In genomic region chr1:154044712-154045111, GRCm38 (mm10) we compare ENCODE assay signal across 14 mouse cellular contexts.
A peak's percentile ranks its signal among the peaks of the same experiment; 100 is the strongest.
DNase-seq lines count a peak whose midpoint lies in the region; ATAC-seq lines count a peak whose summit lies in the region.
"Had no signal": no experiment of that assay in that cellular context is flagged by ENCODE, and none has a peak within 500 bp of the region (broad histone marks: within the 10 kb centered on the region; RNA-seq: fewer than 3 reads in every experiment).

No protein-coding gene starts in this region.

- DNase-seq in adrenal gland, postnatal 25 days, result peak; percentile 23
- DNase-seq in adrenal gland, adult 8-10 months, result no peak
- DNase-seq in layer of hippocampus, adult 11-12 months (ENCODE audit: low spot score), result peak; percentile 19
- no peak for DNase-seq in layer of hippocampus, postnatal 25 days (ENCODE audit: extremely low spot score in 1 of 2, low spot score in 1 of 2)
- peak; percentile 36 for DNase-seq in adipocyte (ENCODE audit: low spot score)
- peak; percentile 38 to 48 for DNase-seq in layer of hippocampus, postnatal 10 days (ENCODE audit: low spot score in 2 of 2)
- no peak for DNase-seq in natural killer cell, adult 2 months (ENCODE audit: low spot score in 2 of 2)
- DNase-seq: heart, postnatal 36 days; lung, postnatal 10 days; thymus, postnatal 36 days had no signal

- no peak overlapping the region for H3K27ac ChIP-seq in kidney, embryonic 15.5 days
- H3K27ac ChIP-seq: kidney, postnatal 0 days; liver, embryonic 12.5 days had no signal

- no peak overlapping the region for H3K9ac ChIP-seq in kidney, embryonic 15.5 days
- H3K9ac ChIP-seq: liver, embryonic 12.5 days had no signal

- 81% methylated on average over 4 of the region's 4 CpGs for WGBS in kidney, embryonic 15.5 days

- H3K9me3 ChIP-seq in kidney, embryonic 15.5 days (replicated peaks), result no peaks in the 10 kb centered on the region
- H3K9me3 ChIP-seq: liver, embryonic 12.5 days had no signal

- H3K4me1 ChIP-seq in kidney, embryonic 15.5 days, result no peaks in the 10 kb centered on the region

- no peaks in the 10 kb centered on the region for H3K27me3 ChIP-seq in kidney, embryonic 15.5 days
- H3K27me3 ChIP-seq: liver, embryonic 12.5 days had no signal

- no peak overlapping the region for H3K4me3 ChIP-seq in kidney, embryonic 15.5 days (replicated peaks)
- H3K4me3 ChIP-seq: liver, embryonic 12.5 days had no signal

- no peaks in the 10 kb centered on the region for H3K36me3 ChIP-seq in kidney, embryonic 15.5 days
- H3K36me3 ChIP-seq: liver, embryonic 12.5 days had no signal

- ATAC-seq in kidney, embryonic 15.5 days (replicated peaks; ENCODE audit: low FRiP score), result no peak
- ATAC-seq: liver, embryonic 12.5 days had no signal

- H3K4me2 ChIP-seq in kidney, embryonic 15.5 days, result no peak overlapping the region
- H3K4me2 ChIP-seq: heart, embryonic 11.5 days; liver, embryonic 12.5 days had no signal

Comparison
In these comparisons a context has a peak if more than half of its experiments do, and no peak if none do; other contexts are left out.
1. DNase-seq: peak in adrenal gland, postnatal 25 days (single experiment), layer of hippocampus, adult 11-12 months (single experiment), adipocyte (single experiment) and layer of hippocampus, postnatal 10 days (2 of 2); none in adrenal gland, adult 8-10 months (single experiment), layer of hippocampus, postnatal 25 days (0 of 2) and natural killer cell, adult 2 months (0 of 2).